In the genomic region with DNA sequence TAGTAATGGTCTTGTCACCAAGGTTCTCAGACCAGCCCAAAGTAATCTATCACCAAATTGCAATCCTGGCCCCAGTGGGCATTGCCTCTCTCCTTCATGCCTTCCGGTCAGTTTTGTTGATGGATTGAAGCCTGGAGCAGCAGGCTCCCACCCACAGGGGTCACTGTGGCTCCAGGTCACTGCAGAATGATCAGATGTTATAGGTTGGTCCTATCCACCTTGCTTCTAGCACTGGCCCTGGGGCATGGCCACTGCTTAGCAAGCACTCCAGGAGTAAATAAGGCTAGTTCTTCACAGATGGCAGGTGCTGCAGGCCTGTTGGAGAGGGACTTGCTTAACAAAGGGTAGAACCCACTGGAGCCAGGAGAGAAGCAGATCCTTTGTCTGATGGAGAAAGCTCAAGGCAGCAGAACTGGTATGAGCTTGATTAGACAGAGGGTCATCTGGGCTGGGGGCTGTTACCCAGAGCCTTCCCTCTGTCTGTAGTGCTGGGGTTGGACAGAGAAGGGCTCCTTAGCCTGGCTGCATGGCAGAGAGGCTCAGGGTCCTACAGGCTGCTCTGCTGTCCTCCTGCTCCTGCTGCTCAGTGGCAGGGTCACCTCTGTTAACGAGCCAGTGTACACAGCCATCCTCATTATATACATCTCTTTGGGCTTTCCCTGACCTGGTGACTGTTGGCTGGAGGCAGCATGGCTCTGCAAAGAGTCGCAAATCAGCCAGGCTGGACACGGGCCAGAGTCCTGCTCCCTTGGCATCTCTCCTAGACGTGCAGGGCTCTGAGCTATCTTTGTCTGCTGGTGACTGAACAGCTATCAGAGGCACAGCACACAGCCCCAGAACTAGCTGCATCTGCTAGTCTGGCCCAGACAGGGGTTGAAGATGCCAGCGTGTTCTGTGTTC, we compare ENCODE assay signal across 8 mouse cellular contexts. TPM values are rescaled to one million over a fixed set of nuclear protein-coding genes. Genes with fewer than 3 reads are reported as not detected.
DNase-seq lines count a peak whose midpoint lies in the region.

No protein-coding gene starts in this region.

- H3K4me1 ChIP-seq in hindbrain, embryonic 10.5 days (replicated peaks), result peaks cover 7% of the 10 kb centered on the region

- peak overlapping the region; percentile 35 for H3K27ac ChIP-seq in hindbrain, embryonic 10.5 days

- peak; percentile 87 for DNase-seq in adipocyte (ENCODE audit: low spot score)
- peak; percentile 92 for DNase-seq in cerebellum, adult 8-10 months
- peak; percentile 74 to 79 for DNase-seq in frontal cortex, postnatal 36 days (ENCODE audit: low spot score in 2 of 2)
- DNase-seq in hindbrain, embryonic 10.5 days (ENCODE audit: low spot score), result peak; percentile 29
- peak; percentile 75 to 83 for DNase-seq in layer of hippocampus, adult 8-10 months (ENCODE audit: low spot score in 2 of 2)
- DNase-seq in lung, postnatal 25 days (ENCODE audit: low spot score), result peak; percentile 26
- DNase-seq in right cerebral cortex, postnatal 4 days, result peak; percentile 79
- no peak for DNase-seq in B cell, adult 2 months

- H3K36me3 ChIP-seq in hindbrain, embryonic 10.5 days, result no peaks in the 10 kb centered on the region

- H3K27me3 ChIP-seq in hindbrain, embryonic 10.5 days (ENCODE audit: insufficient read depth, poor library complexity, severe bottlenecking), result no peaks in the 10 kb centered on the region

- WGBS in hindbrain, embryonic 10.5 days, result 75% methylated on average over 6 of the region's 6 CpGs

- no peak overlapping the region for H3K4me3 ChIP-seq in hindbrain, embryonic 10.5 days

- peaks cover 3% of the 10 kb centered on the region for H3K9me3 ChIP-seq in hindbrain, embryonic 10.5 days

RNA-seq across cellular contexts. Expression of gene Cnih3, which starts 41.1 kb away (rescaled TPM):
- 0.77 and 1.2 TPM in 2 replicates for polyA plus RNA-seq in hindbrain, embryonic 10.5 days (2016; fragmentation: Nextera tagmentation; extraction: Ambion mirVana)
- 10 to 100 TPM; 53.8 to 68.4 (median 59.4) TPM for total RNA-seq in layer of hippocampus, adult 8-10 months (2022)

Comparison
In these comparisons a context has a peak if more than half of its experiments do, and no peak if none do; other contexts are left out.
1. DNase-seq: peak in adipocyte (single experiment), cerebellum, adult 8-10 months (single experiment), frontal cortex, postnatal 36 days (2 of 2), hindbrain, embryonic 10.5 days (single experiment), layer of hippocampus, adult 8-10 months (2 of 2), lung, postnatal 25 days (single experiment) and right cerebral cortex, postnatal 4 days (single experiment); none in B cell, adult 2 months (0 of 2).